Mouse (Mus musculus): ENCODE measurements around the gene Mlycd.
"Not testable (repeated sequence)": the region's sequence is repeated elsewhere in the genome, so short reads cannot be mapped to it uniquely, and the experiment has no call there.

Gene Mlycd

GRCm38 (mm10) chr8:119394524-119395026 lies at the start of gene Mlycd:
TSS of gene Mlycd (plus strand) at chr8:119394878.
- peak; percentile 81 for DNase-seq (ENCODE audit: low spot score)

- DNase-seq (ENCODE audit: low spot score): no peak
Measured at GRCm38 (mm10) chr8:119345029-119345682, 49.5 kb upstream of the Mlycd start.

- no peak for DNase-seq (ENCODE audit: low spot score)
Measured at GRCm38 (mm10) chr8:119345683-119346075, 49.0 kb upstream of the Mlycd start.

GRCm38 (mm10) chr8:119351647-119352046 lies 43.0 kb upstream of the Mlycd start:
- DNase-seq (ENCODE audit: low spot score): no peak

- peak; percentile 16 for DNase-seq (ENCODE audit: low spot score)
Measured at GRCm38 (mm10) chr8:119352977-119353658, 41.6 kb upstream of the Mlycd start.

- no peak for DNase-seq (ENCODE audit: low spot score)
Measured at GRCm38 (mm10) chr8:119353659-119354023, 41.0 kb upstream of the Mlycd start.

GRCm38 (mm10) chr8:119356631-119357030 lies 38.0 kb upstream of the Mlycd start:
- DNase-seq (ENCODE audit: low spot score): not testable (repeated sequence)

GRCm38 (mm10) chr8:119358175-119358574 lies 36.5 kb upstream of the Mlycd start:
- no peak for DNase-seq (ENCODE audit: low spot score)

GRCm38 (mm10) chr8:119358836-119359235 lies 35.8 kb upstream of the Mlycd start:
- peak; percentile 28 for DNase-seq (ENCODE audit: low spot score)

GRCm38 (mm10) chr8:119360686-119361295 lies 33.9 kb upstream of the Mlycd start:
- DNase-seq (ENCODE audit: low spot score): no peak

GRCm38 (mm10) chr8:119374716-119375115 lies 20.0 kb upstream of the Mlycd start:
- DNase-seq (ENCODE audit: low spot score): not testable (repeated sequence)

- DNase-seq (ENCODE audit: low spot score): no peak
Measured at GRCm38 (mm10) chr8:119378476-119378875, 16.2 kb upstream of the Mlycd start.

GRCm38 (mm10) chr8:119380619-119381018 lies 14.1 kb upstream of the Mlycd start:
- DNase-seq (ENCODE audit: low spot score): peak; percentile 32

GRCm38 (mm10) chr8:119384478-119384877 lies 10.2 kb upstream of the Mlycd start:
- peak; percentile 58 for DNase-seq (ENCODE audit: low spot score)

- DNase-seq (ENCODE audit: low spot score): no peak
Measured at GRCm38 (mm10) chr8:119385854-119386253, 8.8 kb upstream of the Mlycd start.

GRCm38 (mm10) chr8:119386988-119387387 lies 7.7 kb upstream of the Mlycd start:
- no peak for DNase-seq (ENCODE audit: low spot score)

GRCm38 (mm10) chr8:119394097-119394496 lies 581 bp upstream of the Mlycd start:
- DNase-seq (ENCODE audit: low spot score): no peak

- DNase-seq (ENCODE audit: low spot score): no peak
Measured at GRCm38 (mm10) chr8:119395072-119395950, 633 bp downstream of the Mlycd start.

GRCm38 (mm10) chr8:119398558-119398957 lies 3.9 kb downstream of the Mlycd start:
- no peak for DNase-seq (ENCODE audit: low spot score)

- DNase-seq (ENCODE audit: low spot score): no peak
Measured at GRCm38 (mm10) chr8:119399255-119399654, 4.6 kb downstream of the Mlycd start.

GRCm38 (mm10) chr8:119400122-119400671 lies 5.5 kb downstream of the Mlycd start:
- DNase-seq (ENCODE audit: low spot score): no peak

GRCm38 (mm10) chr8:119400904-119401303 lies 6.2 kb downstream of the Mlycd start:
- no peak for DNase-seq (ENCODE audit: low spot score)
